In genomic region chr2:85163311-85164047, GRCm38 (mm10) we compare ENCODE assay signal across 9 mouse cellular contexts. TPM values are rescaled to one million over a fixed set of nuclear protein-coding genes. Genes with fewer than 3 reads are reported as not detected.
DNase-seq lines count a peak whose midpoint lies in the region; ATAC-seq and TF ChIP-seq lines count a peak whose summit lies in the region.
"Had no signal": no experiment of that assay in that cellular context is flagged by ENCODE, and none has a peak within 500 bp of the region (broad histone marks: within the 10 kb centered on the region; RNA-seq: fewer than 3 reads in every experiment).

No protein-coding gene starts in this region.

- no peaks in the 10 kb centered on the region for H3K9me3 ChIP-seq in midbrain, embryonic 10.5 days (replicated peaks)
- no peaks in the 10 kb centered on the region for H3K9me3 ChIP-seq in midbrain, embryonic 15.5 days
- H3K9me3 ChIP-seq in intestine, embryonic 14.5 days (ENCODE audit: control insufficient read depth, low read length), result no peaks in the 10 kb centered on the region
- no peaks in the 10 kb centered on the region for H3K9me3 ChIP-seq in liver, embryonic 11.5 days (ENCODE audit: control insufficient read depth, low read length)
- H3K9me3 ChIP-seq in stomach, postnatal 0 days (ENCODE audit: control insufficient read depth, low read length), result no peaks in the 10 kb centered on the region

- no peak for TF ChIP-seq CTCF in stomach, postnatal 0 days (IDR thresholded peaks at IDR 0.05; ENCODE audit: low read depth)

- no peak overlapping the region for H3K4me3 ChIP-seq in midbrain, embryonic 10.5 days
- no peak overlapping the region for H3K4me3 ChIP-seq in midbrain, embryonic 15.5 days
- no peak overlapping the region for H3K4me3 ChIP-seq in intestine, embryonic 14.5 days (ENCODE audit: low read depth, low read length)
- H3K4me3 ChIP-seq in liver, embryonic 11.5 days (ENCODE audit: low read depth, low read length), result no peak overlapping the region
- no peak overlapping the region for H3K4me3 ChIP-seq in stomach, postnatal 0 days (ENCODE audit: low read depth, low read length)

- ATAC-seq in midbrain, embryonic 15.5 days (replicated peaks), result no peak
- no peak for ATAC-seq in intestine, embryonic 14.5 days (replicated peaks; ENCODE audit: low FRiP score, low TSS enrichment, low read depth)
- peak; percentile 28; the same call in 1 of the 2 replicates for ATAC-seq in liver, embryonic 11.5 days (replicated peaks; ENCODE audit: low FRiP score)
- peak; percentile 38; the same call in 1 of the 2 replicates for ATAC-seq in stomach, postnatal 0 days (ENCODE audit: low FRiP score, low TSS enrichment)

- H3K4me2 ChIP-seq in midbrain, embryonic 15.5 days, result no peak overlapping the region
- H3K4me2 ChIP-seq in intestine, embryonic 14.5 days (ENCODE audit: low read length), result no peak overlapping the region
- no peak overlapping the region for H3K4me2 ChIP-seq in liver, embryonic 11.5 days
- no peak overlapping the region for H3K4me2 ChIP-seq in stomach, postnatal 0 days (replicated peaks; ENCODE audit: low read depth)

- H3K36me3 ChIP-seq in midbrain, embryonic 10.5 days, result no peaks in the 10 kb centered on the region
- no peaks in the 10 kb centered on the region for H3K36me3 ChIP-seq in midbrain, embryonic 15.5 days (replicated peaks)
- no peaks in the 10 kb centered on the region for H3K36me3 ChIP-seq in intestine, embryonic 14.5 days (ENCODE audit: control insufficient read depth, insufficient read depth, low read length)
- no peaks in the 10 kb centered on the region for H3K36me3 ChIP-seq in liver, embryonic 11.5 days (ENCODE audit: control insufficient read depth, insufficient read depth, low read length)
- no peaks in the 10 kb centered on the region for H3K36me3 ChIP-seq in stomach, postnatal 0 days (ENCODE audit: control insufficient read depth, insufficient read depth, low read length)

- H3K27me3 ChIP-seq in midbrain, embryonic 10.5 days (ENCODE audit: low read depth, poor library complexity, severe bottlenecking), result no peaks in the 10 kb centered on the region
- H3K27me3 ChIP-seq in midbrain, embryonic 15.5 days (replicated peaks), result no peaks in the 10 kb centered on the region
- H3K27me3 ChIP-seq in intestine, embryonic 14.5 days (replicated peaks; ENCODE audit: control insufficient read depth, insufficient read depth, low read length), result no peaks in the 10 kb centered on the region
- H3K27me3 ChIP-seq in liver, embryonic 11.5 days (replicated peaks; ENCODE audit: control insufficient read depth, insufficient read depth, low read length), result no peaks in the 10 kb centered on the region
- no peaks in the 10 kb centered on the region for H3K27me3 ChIP-seq in stomach, postnatal 0 days (ENCODE audit: control insufficient read depth, insufficient read depth, low read length)

- TF ChIP-seq EP300 in stomach, postnatal 0 days (optimal IDR thresholded peaks at IDR 0.05), result no peak

- WGBS in midbrain, embryonic 10.5 days, result 57% methylated on average over 7 of the region's 7 CpGs
- WGBS in midbrain, embryonic 15.5 days, result 52% methylated on average over 7 of the region's 7 CpGs
- 15% methylated on average over 7 of the region's 7 CpGs for WGBS in intestine, embryonic 14.5 days
- 28% methylated on average over 7 of the region's 7 CpGs for WGBS in liver, embryonic 11.5 days
- 32% methylated on average over 7 of the region's 7 CpGs for WGBS in stomach, postnatal 0 days

- H3K27ac ChIP-seq in midbrain, embryonic 10.5 days (replicated peaks), result 0 out of 2 replicates have a peak overlapping the region, but pooled peaks have one; percentile 6
- no peak overlapping the region for H3K27ac ChIP-seq in midbrain, embryonic 15.5 days
- peak overlapping the region; percentile 47 for H3K27ac ChIP-seq in intestine, embryonic 14.5 days (ENCODE audit: low read depth)
- no peak overlapping the region for H3K27ac ChIP-seq in liver, embryonic 11.5 days (ENCODE audit: low read depth, low read length)
- H3K27ac ChIP-seq in stomach, postnatal 0 days (replicated peaks), result 0 out of 2 replicates have a peak overlapping the region, but pooled peaks have one; percentile 13

- DNase-seq in midbrain, embryonic 10.5 days (ENCODE audit: low spot score), result peak; percentile 33
- peak; percentile 49 for DNase-seq in intestine, embryonic 14.5 days (ENCODE audit: low spot score)
- no peak for DNase-seq in liver, embryonic 11.5 days (ENCODE audit: low spot score)
- no peak for DNase-seq in stomach, postnatal 0 days (ENCODE audit: low spot score)
- no peak for DNase-seq in left cerebral cortex, adult 8-10 months (ENCODE audit: low spot score in 2 of 2)
- no peak for DNase-seq in c-Kit-positive CD71-positive TER-119-positive erythroid progenitor cells, embryonic 14.5 days (ENCODE audit: low spot score)
- DNase-seq in cerebellum, adult 9-10 months, result no peak
- DNase-seq: thymus, adult 18-20 months had no signal

- H3K4me1 ChIP-seq in midbrain, embryonic 10.5 days, result peaks cover 28% of the 10 kb centered on the region
- H3K4me1 ChIP-seq in midbrain, embryonic 15.5 days, result peaks cover 13% of the 10 kb centered on the region
- peaks cover 18% of the 10 kb centered on the region for H3K4me1 ChIP-seq in intestine, embryonic 14.5 days (replicated peaks; ENCODE audit: control insufficient read depth, insufficient read depth, low read length)
- no peaks in the 10 kb centered on the region for H3K4me1 ChIP-seq in liver, embryonic 11.5 days (replicated peaks; ENCODE audit: control insufficient read depth, insufficient read depth, low read length)
- H3K4me1 ChIP-seq in stomach, postnatal 0 days (replicated peaks; ENCODE audit: control insufficient read depth, insufficient read depth), result no peaks in the 10 kb centered on the region

- no peak overlapping the region for H3K9ac ChIP-seq in midbrain, embryonic 15.5 days
- H3K9ac ChIP-seq in intestine, embryonic 14.5 days (ENCODE audit: low read length), result no peak overlapping the region
- no peak overlapping the region for H3K9ac ChIP-seq in liver, embryonic 11.5 days (ENCODE audit: low read depth, low read length)
- H3K9ac ChIP-seq in stomach, postnatal 0 days (ENCODE audit: low read length), result no peak overlapping the region

RNA-seq across cellular contexts. Expression of gene Aplnr, which starts 27.5 kb away (rescaled TPM):
- polyA plus RNA-seq in midbrain, embryonic 10.5 days (2016; fragmentation: Nextera tagmentation; extraction: Ambion mirVana), result 35.2 and 35.8 TPM in 2 replicates
- 30.6 TPM in 2 replicates for polyA plus RNA-seq in midbrain, embryonic 15.5 days (2015; fragmentation: Nextera tagmentation; extraction: Ambion mirVana)
- polyA plus RNA-seq in intestine, embryonic 14.5 days (2014; fragmentation: Nextera tagmentation; extraction: Ambion mirVana), result 53.6 and 54.3 TPM in 2 replicates
- polyA plus RNA-seq in liver, embryonic 11.5 days (2014; fragmentation: Nextera tagmentation; extraction: Ambion mirVana), result 12.7 and 14.4 TPM in 2 replicates
- 25.1 and 28.0 TPM in 2 replicates for polyA plus RNA-seq in stomach, postnatal 0 days (2015; fragmentation: Nextera tagmentation; extraction: Ambion mirVana)
- total RNA-seq in left cerebral cortex, adult 8-10 months (2022), result under 1 TPM; 0.23 to 0.28 (median 0.27) TPM

RNA-seq across cellular contexts. Expression of gene Lrrc55, which starts 33.5 kb away (rescaled TPM):
- polyA plus RNA-seq in midbrain, embryonic 10.5 days (2016; fragmentation: Nextera tagmentation; extraction: Ambion mirVana), result 0.25 and 0.76 TPM in 2 replicates
- polyA plus RNA-seq in midbrain, embryonic 15.5 days (2015; fragmentation: Nextera tagmentation; extraction: Ambion mirVana), result 14.5 and 15.0 TPM in 2 replicates
- 5.2 and 5.4 TPM in 2 replicates for polyA plus RNA-seq in intestine, embryonic 14.5 days (2014; fragmentation: Nextera tagmentation; extraction: Ambion mirVana)
- polyA plus RNA-seq in liver, embryonic 11.5 days (2014; fragmentation: Nextera tagmentation; extraction: Ambion mirVana), result 0.32 and 0.51 TPM in 2 replicates
- polyA plus RNA-seq in stomach, postnatal 0 days (2015; fragmentation: Nextera tagmentation; extraction: Ambion mirVana), result 1.1 and 1.2 TPM in 2 replicates
- total RNA-seq in left cerebral cortex, adult 8-10 months (2022), result 10 to 100 TPM; 31.0 to 44.8 (median 36.6) TPM

Comparison
In these comparisons a context has a peak if more than half of its experiments do, and no peak if none do; other contexts are left out.
1. H3K27ac ChIP-seq: peak in midbrain, embryonic 10.5 days (single experiment), intestine, embryonic 14.5 days (single experiment) and stomach, postnatal 0 days (single experiment); none in midbrain, embryonic 15.5 days (single experiment) and liver, embryonic 11.5 days (single experiment).
2. DNase-seq: peak in midbrain, embryonic 10.5 days (single experiment) and intestine, embryonic 14.5 days (single experiment); none in liver, embryonic 11.5 days (single experiment), stomach, postnatal 0 days (single experiment), left cerebral cortex, adult 8-10 months (0 of 2), c-Kit-positive CD71-positive TER-119-positive erythroid progenitor cells, embryonic 14.5 days (single experiment) and cerebellum, adult 9-10 months (single experiment).
3. ATAC-seq: peak in liver, embryonic 11.5 days (single experiment) and stomach, postnatal 0 days (single experiment); none in midbrain, embryonic 15.5 days (single experiment) and intestine, embryonic 14.5 days (single experiment).